Mouse (Mus musculus) hindbrain, embryonic 11.5 days (tissue): ENCODE results near the gene Tap2. TPM values are rescaled to one million over a fixed set of nuclear protein-coding genes. Genes with fewer than 3 reads are reported as not detected.
A peak's percentile ranks its signal among the peaks of the same experiment; 100 is the strongest.

Experiments
- ATAC-seq: fragments of 200-750 bp; cut with Nextera tagmentation; 2 replicates; pipeline ENCODE4 v1.8.0; 2017; ENCODE audit warnings: mild to moderate bottlenecking, moderate TSS enrichment, moderate library complexity; ENCODE audit not compliant: low FRiP score
- DNase-seq: peaks from one replicate; pipeline ENCODE4 v3.0.0-alpha.2; 2015; ENCODE audit warnings: low spot score
- H3K27ac ChIP-seq: fragments of 300-500 bp; sonication (generic); 2 replicates; pipeline ENCODE4 v1.5.1; 2014; ENCODE audit warnings: mild to moderate bottlenecking, low read depth, low read length
- H3K27me3 ChIP-seq: fragments of 300-500 bp; sonication (generic); 2 replicates; pipeline ENCODE4 v1.6.1; 2014; ENCODE audit warnings: mild to moderate bottlenecking, low read length, moderate library complexity, mixed read lengths; ENCODE audit not compliant: control insufficient read depth, insufficient read depth
- H3K36me3 ChIP-seq: fragments of 300-500 bp; sonication (generic); 2 replicates; pipeline ENCODE4 v1.6.1; 2014; ENCODE audit warnings: mild to moderate bottlenecking, low read length, moderate library complexity, mixed read lengths; ENCODE audit not compliant: control insufficient read depth, insufficient read depth
- H3K4me1 ChIP-seq: fragments of 300-500 bp; sonication (generic); replicated peaks from 2 replicates; pipeline ENCODE4 v1.6.1; 2014; ENCODE audit warnings: low read length, mixed read lengths; ENCODE audit not compliant: control insufficient read depth, insufficient read depth
- H3K4me2 ChIP-seq: fragments of 300-500 bp; sonication (generic); replicated peaks from 2 replicates; pipeline ENCODE4 v1.6.1; 2014; ENCODE audit warnings: mild to moderate bottlenecking, low read depth, low read length
- H3K4me3 ChIP-seq: fragments of 300-500 bp; sonication (generic); 2 replicates; pipeline ENCODE4 v1.5.1; 2014; ENCODE audit warnings: low read depth, low read length
- H3K9ac ChIP-seq: fragments of 300-500 bp; sonication (generic); 2 replicates; pipeline ENCODE4 v1.6.1; 2014; ENCODE audit warnings: low read depth, low read length
- H3K9me3 ChIP-seq: fragments of 300-500 bp; sonication (generic); 2 replicates; pipeline ENCODE4 v1.6.1; 2016; ENCODE audit warnings: low read length; ENCODE audit not compliant: control insufficient read depth
- WGBS: fragments of 180-500 bp; shearing (Covaris S2); extraction: QIAGEN DNeasy Blood & Tissue Kit; methylation state at CpG from one replicate; pipeline ENCODE4 v1.1.7; 2014; 5-methylcytosine and 5-hydroxymethylcytosine counted together
- polyA plus RNA-seq: library from polyadenylated mRNA; unstranded; fragments of >200 nt; fragmentation: Nextera tagmentation; extraction: Ambion mirVana; gene quantifications from 2 replicates; pipeline ENCODE4 v1.2.1, GENCODE M21; 2014

Gene Tap2
- polyA plus RNA-seq, 1 experiment from 2014 or later = 0.19 TPM

DNA sequence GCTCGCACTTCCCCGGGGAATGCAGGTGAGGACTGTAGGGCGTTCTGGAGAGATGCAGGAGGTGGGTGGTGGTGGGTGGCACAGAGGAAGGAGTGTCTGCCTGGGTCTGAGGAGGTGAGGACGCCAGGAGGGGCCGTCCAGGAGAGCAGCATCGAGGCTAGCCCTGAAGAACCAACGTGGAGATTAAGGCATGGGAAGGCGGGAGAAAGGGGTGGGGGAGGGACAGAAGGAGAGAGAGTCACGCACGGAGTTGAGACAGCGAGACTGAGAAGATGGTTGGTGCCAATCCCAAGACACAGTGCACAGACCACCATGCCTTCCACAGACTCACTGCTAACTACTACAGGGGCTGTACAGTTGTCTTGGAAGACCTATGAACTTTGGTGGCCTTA lies 4.8 kb upstream of the Tap2 start:
- H3K4me2 ChIP-seq = peak overlapping the region; percentile 57
- H3K9me3 ChIP-seq = no peaks in the 10 kb centered on the region
- no peaks in the 10 kb centered on the region for H3K36me3 ChIP-seq
- peak overlapping the region; percentile 33 for H3K4me3 ChIP-seq
- 7% methylated on average over 11 of the region's 11 CpGs for WGBS
- H3K27me3 ChIP-seq = peaks cover 50% of the 10 kb centered on the region
- no peak for ATAC-seq
- H3K27ac ChIP-seq = no peak overlapping the region
- DNase-seq = no peak
- H3K4me1 ChIP-seq = peaks cover 3% of the 10 kb centered on the region
- no peak overlapping the region for H3K9ac ChIP-seq

DNA sequence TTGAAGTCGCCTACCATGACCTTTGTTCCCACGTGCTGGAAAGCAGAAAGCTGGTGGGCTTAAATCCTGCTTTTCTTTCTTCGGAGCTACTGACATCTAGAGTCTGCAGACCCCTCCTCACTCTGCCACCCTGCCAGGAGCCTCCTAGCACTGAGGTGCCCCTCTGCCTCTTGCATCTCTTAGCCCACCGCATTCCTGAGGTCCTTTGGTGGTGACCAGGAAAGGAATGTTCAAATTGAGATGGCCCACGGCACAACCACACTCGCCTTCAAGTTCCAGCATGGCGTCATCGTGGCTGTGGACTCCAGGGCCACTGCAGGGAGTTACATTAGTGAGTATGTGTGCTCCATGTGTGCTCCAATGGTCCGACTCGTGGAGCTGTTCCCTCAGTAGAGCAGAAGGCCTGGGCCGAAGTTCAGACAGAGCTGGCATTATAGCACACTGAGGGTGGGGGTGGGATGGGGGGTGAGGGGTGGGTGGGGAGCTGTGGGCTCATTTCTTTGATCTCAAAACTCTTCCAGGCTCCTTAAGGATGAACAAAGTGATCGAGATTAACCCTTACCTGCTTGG lies 4.2 kb upstream of the Tap2 start:
- no peaks in the 10 kb centered on the region for H3K9me3 ChIP-seq
- H3K27ac ChIP-seq = no peak overlapping the region
- H3K4me2 ChIP-seq = no peak overlapping the region
- no peak overlapping the region for H3K9ac ChIP-seq
- DNase-seq = no peak
- no peak overlapping the region for H3K4me3 ChIP-seq
- WGBS = 69% methylated on average over 12 of the region's 12 CpGs
- peaks cover 49% of the 10 kb centered on the region for H3K27me3 ChIP-seq
- ATAC-seq = no peak
- peaks cover 3% of the 10 kb centered on the region for H3K4me1 ChIP-seq
- no peaks in the 10 kb centered on the region for H3K36me3 ChIP-seq

DNA sequence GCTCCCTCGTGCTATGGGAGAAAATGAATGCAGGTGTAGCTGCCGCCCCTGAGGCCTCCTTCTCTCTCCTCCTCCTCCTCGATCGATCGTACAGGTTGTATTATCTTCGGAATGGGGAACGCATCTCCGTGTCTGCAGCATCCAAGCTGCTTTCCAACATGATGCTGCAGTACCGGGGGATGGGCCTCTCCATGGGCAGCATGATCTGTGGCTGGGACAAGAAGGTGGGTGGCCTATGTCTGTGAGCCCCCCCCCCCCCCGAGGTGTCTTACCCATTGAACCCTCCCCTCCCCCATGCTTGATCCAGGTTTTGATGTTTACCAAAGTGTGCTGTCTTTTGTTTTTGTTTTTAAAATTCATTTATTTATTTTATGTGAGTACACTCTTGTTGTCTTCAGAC lies 3.3 kb upstream of the Tap2 start:
- Histone ChIP-seq H3K4me1 (peaks cover 8% of the 10 kb centered on the region), H3K9ac (no peak overlapping the region), H3K27ac (no peak overlapping the region), H3K4me3 (no peak overlapping the region), H3K36me3 (no peaks in the 10 kb centered on the region), H3K27me3 (peaks cover 49% of the 10 kb centered on the region), H3K4me2 (no peak overlapping the region), H3K9me3 (no peaks in the 10 kb centered on the region)
- 83% methylated on average over 10 of the region's 10 CpGs for WGBS
- DNase-seq (no peak), ATAC-seq (no peak)

DNA sequence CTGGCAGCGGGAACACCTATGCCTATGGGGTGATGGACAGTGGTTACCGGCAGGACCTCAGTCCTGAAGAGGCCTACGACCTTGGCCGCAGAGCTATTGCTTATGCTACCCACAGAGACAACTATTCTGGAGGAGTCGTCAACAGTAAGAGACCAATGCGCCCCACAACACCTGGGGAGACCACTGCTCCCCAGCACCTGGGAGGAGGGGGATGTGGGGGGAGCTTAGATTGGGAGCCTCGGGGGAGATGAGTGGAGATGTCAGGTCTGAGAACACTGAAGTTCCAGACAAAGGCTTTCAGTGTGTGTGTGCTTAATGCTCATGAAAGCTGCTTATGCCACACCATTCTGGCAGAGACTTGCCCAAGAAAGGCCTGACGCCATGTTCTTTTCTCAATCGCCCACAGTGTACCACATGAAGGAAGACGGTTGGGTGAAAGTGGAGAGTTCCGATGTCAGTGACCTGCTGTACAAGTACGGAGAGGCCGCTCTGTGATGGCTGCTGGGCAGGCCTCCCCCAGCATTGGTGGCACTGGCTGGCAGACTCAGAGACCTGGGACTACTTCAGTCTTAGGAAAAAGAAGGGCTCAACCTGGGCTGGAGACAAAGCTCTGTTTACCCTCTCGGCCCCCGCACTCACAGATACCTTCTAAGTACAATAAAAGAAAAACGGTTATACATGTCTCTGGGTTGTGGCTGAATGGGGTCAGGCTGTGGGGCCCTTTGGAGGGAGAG lies 2.4 kb upstream of the Tap2 start:
- Histone ChIP-seq H3K9ac (no peak overlapping the region), H3K4me3 (no peak overlapping the region), H3K4me1 (peaks cover 9% of the 10 kb centered on the region), H3K4me2 (no peak overlapping the region), H3K9me3 (no peaks in the 10 kb centered on the region), H3K36me3 (no peaks in the 10 kb centered on the region), H3K27ac (no peak overlapping the region), H3K27me3 (peaks cover 54% of the 10 kb centered on the region)
- no peak for DNase-seq
- WGBS = 88% methylated on average over 16 of the region's 16 CpGs
- no peak for ATAC-seq

DNA sequence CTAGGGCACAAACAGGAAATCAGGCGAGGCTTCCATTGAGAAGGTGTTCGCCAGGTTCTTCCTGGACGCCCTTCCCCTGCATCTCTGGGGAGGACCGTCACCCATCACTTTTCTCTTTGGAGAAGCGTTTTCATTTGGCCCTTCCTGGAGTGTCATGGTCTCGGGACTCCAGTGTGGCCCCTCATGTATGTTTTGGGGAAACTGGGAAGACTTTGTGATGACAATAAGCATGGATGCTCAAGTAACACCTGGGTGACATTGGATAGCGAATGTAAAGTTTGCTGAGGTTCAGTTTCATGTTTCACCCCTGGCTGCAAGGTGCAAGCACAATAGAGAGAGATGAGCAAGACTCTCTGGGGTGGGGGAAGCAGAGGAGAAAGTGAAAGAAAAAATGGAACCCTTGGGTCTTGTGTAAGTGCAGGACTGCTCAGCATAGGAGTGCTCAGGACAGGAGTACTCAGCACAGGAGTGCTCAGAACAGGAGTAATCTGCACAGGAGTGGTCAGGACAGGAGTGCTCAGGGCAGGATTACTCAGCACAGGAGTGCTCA lies 1.7 kb upstream of the Tap2 start:
- Histone ChIP-seq H3K27ac (no peak overlapping the region), H3K9me3 (no peaks in the 10 kb centered on the region), H3K9ac (no peak overlapping the region), H3K36me3 (no peaks in the 10 kb centered on the region), H3K27me3 (peaks cover 49% of the 10 kb centered on the region), H3K4me3 (no peak overlapping the region), H3K4me2 (no peak overlapping the region), H3K4me1 (peaks cover 9% of the 10 kb centered on the region)
- no peak for DNase-seq
- ATAC-seq = no peak
- WGBS = 76% methylated on average over 7 of the region's 7 CpGs

DNA sequence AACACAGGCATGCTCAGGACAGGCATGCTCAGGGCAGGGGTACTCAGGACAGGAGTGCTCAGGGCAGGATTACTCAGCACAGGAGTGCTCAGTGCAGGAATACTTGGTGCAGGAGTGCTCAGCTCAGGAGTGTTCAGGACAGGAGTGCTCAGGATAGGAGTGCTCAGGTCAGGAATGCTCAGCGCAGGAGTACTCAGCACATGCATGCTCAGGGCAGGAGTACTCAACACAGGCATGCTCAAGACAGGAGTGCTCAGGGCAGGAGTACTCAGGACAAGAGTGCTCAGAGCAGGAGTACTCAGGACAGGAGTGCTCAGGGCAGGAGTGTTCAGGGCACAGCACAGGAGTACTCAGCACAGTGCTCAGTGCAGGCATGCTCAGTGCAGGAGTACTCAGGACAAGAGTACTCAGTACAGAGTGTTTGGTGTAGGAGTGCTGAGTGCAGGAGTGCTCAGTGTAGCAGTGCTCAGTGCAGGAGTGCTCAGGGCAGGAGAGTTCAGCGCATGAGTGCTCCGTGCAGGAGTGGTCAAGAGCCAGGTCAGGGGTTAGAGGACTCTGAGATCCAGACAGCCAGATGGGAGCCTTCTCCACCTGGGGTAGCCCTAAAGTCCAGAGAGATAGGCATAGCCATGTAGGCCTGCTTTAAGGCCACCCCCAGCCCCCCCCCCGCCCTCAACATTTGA lies 426 bp upstream of the Tap2 start:
- H3K9ac ChIP-seq = no peak overlapping the region
- H3K36me3 ChIP-seq = no peaks in the 10 kb centered on the region
- H3K27me3 ChIP-seq = peaks cover 39% of the 10 kb centered on the region
- 0 out of 2 replicates have a peak, but pooled peaks have one; percentile 35 for ATAC-seq
- H3K27ac ChIP-seq = no peak overlapping the region
- WGBS = 77% methylated on average over 4 of the region's 4 CpGs
- peaks cover 9% of the 10 kb centered on the region for H3K4me1 ChIP-seq
- H3K9me3 ChIP-seq = no peaks in the 10 kb centered on the region
- no peak for DNase-seq
- no peak overlapping the region for H3K4me3 ChIP-seq
- no peak overlapping the region for H3K4me2 ChIP-seq

DNA sequence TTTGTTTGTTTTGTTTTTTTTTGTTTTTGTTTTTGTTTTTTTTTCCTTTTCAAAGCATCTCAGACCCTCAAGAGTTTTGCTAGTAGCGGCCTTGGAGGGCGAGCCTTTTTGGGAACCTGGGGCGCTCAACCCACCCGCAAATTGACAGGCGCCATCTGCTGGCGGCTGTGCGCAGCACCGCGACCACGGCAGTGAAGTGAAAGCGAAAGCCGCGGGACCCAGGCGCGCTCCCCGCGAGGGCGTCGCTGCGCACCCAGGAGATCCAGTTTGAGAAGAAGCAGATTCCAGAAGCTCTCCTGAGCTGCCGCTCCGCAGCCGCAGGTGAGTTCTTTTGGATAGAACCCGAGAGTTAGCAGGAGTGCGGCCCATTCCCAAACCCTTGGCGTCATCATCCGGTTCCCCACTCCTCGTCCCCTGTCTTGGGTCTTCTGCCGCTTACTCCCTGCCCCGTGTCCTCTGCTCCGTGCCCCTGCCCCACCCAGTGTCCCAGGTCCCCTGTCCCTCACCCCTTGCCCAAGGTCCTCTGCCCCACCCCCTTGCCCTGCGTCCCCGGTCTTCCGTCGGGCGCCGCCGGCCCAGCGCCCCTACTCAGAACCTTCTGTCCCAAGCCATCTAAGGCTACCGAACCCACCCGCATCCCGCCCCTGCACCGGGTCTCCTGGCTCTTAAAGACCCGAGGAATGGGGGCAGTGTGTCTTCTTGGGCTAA lies 1.1 kb downstream of the Tap2 start:
- ATAC-seq = no peak
- Histone ChIP-seq H3K9ac (peak overlapping the region; percentile 39), H3K27me3 (peaks cover 23% of the 10 kb centered on the region), H3K4me1 (peaks cover 6% of the 10 kb centered on the region; the same call in 1 of the 2 replicates), H3K36me3 (no peaks in the 10 kb centered on the region), H3K27ac (no peak overlapping the region), H3K4me2 (peak overlapping the region; percentile 89), H3K9me3 (no peaks in the 10 kb centered on the region), H3K4me3 (peak overlapping the region; percentile 61)
- peak; percentile 90 for DNase-seq
- WGBS = under 1% methylated on average over 44 of the region's 44 CpGs

DNA sequence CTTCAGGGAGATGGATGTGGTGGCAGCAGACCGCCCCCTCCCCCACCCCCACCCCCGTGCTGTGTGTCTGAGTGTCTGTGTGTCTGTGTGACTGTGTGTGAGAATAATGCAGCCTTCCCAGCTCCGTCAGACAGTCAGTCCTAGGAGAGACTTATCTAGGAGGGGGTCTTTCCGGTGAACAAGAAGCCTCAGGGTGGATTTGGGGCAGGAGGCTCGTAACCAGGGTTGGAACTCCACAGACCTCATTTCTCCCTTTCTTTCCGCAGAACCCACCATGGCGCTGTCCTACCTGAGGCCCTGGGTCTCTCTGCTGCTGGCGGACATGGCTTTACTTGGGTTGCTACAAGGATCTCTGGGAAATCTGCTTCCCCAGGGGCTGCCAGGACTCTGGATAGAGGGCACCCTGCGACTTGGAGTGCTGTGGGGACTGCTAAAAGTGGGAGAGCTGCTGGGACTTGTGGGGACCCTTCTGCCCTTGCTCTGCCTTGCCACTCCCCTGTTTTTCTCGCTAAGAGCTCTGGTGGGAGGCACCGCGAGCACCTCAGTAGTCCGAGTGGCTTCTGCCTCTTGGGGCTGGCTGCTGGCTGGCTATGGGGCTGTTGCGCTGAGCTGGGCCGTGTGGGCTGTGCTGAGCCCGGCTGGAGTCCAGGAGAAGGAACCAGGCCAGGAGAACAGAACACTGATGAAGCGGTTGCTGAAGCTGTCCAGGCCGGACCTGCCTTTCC lies 1.9 kb downstream of the Tap2 start:
- Histone ChIP-seq H3K4me2 (peak overlapping the region; percentile 89), H3K36me3 (no peaks in the 10 kb centered on the region), H3K9ac (no peak overlapping the region; the same call in 1 of the 2 replicates), H3K9me3 (no peaks in the 10 kb centered on the region), H3K4me3 (peak overlapping the region; percentile 61), H3K4me1 (peaks cover 6% of the 10 kb centered on the region; the same call in 1 of the 2 replicates), H3K27ac (no peak overlapping the region), H3K27me3 (peaks cover 23% of the 10 kb centered on the region)
- ATAC-seq (no peak), DNase-seq (no peak)
- WGBS = 19% methylated on average over 18 of the region's 18 CpGs
